Mouse (Mus musculus): ENCODE data around the gene Gm49339.

- TF ChIP-seq CTCF (IDR thresholded peaks at IDR 0.05; ENCODE audit: low read depth) (no peak), EP300 (IDR thresholded peaks at IDR 0.05; ENCODE audit: low read depth) (no peak)
Observed at GRCm38 (mm10) chr10:51455762-51456161, 24.6 kb upstream of the Gm49339 start.
